Comparison of ENCODE assay signal across 11 mouse cellular contexts in the genomic region with DNA sequence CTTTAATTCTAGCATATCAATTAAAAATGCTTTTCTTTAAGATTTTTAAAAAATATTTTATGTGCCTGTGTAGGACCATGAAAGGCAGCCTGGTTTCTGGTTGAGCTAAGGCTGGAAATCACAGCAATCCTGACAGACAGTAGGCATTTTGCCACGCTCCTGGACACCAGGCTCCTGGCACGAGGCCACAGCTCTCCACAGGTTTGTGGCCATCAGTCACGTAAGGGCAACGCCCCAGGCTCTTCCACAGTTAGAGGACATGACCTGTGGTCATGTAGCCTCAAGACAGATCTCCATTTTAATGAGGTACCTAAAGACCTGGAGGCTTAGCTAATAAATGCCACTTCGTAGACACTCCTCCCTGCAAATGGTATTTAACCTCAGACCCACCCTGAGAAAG. TPM values are rescaled to one million over a fixed set of nuclear protein-coding genes. Genes with fewer than 3 reads are reported as not detected.
DNase-seq lines count a peak whose midpoint lies in the region; ATAC-seq lines count a peak whose summit lies in the region.
"Had no signal": no experiment of that assay in that cellular context is flagged by ENCODE, and none has a peak within 500 bp of the region (broad histone marks: within the 10 kb centered on the region; RNA-seq: fewer than 3 reads in every experiment).

No protein-coding gene starts in this region.

- H3K27me3 ChIP-seq in kidney, embryonic 16.5 days (ENCODE audit: insufficient read depth, low read length): no peaks in the 10 kb centered on the region
- H3K27me3 ChIP-seq in midbrain, embryonic 10.5 days (ENCODE audit: low read depth, poor library complexity, severe bottlenecking): no peaks in the 10 kb centered on the region

- no peaks in the 10 kb centered on the region for H3K4me1 ChIP-seq in kidney, embryonic 16.5 days (ENCODE audit: insufficient read depth, low read length)
- 0 out of 2 replicates have a peak, but pooled peaks cover 3% of the 10 kb centered on the region for H3K4me1 ChIP-seq in midbrain, embryonic 10.5 days

- no peak overlapping the region for H3K4me3 ChIP-seq in kidney, embryonic 16.5 days (ENCODE audit: low read length)
- H3K4me3 ChIP-seq in midbrain, embryonic 10.5 days: no peak overlapping the region

- 0 out of 2 replicates have a peak, but pooled peaks cover 3% of the 10 kb centered on the region for H3K36me3 ChIP-seq in kidney, embryonic 16.5 days (ENCODE audit: insufficient read depth, low read length)
- H3K36me3 ChIP-seq in midbrain, embryonic 10.5 days: no peaks in the 10 kb centered on the region

- H3K9ac ChIP-seq in kidney, embryonic 16.5 days (replicated peaks; ENCODE audit: low read length): no peak overlapping the region

- WGBS in kidney, embryonic 16.5 days: 61% methylated on average over 5 of the region's 5 CpGs
- WGBS in midbrain, embryonic 10.5 days: 81% methylated on average over 5 of the region's 5 CpGs

- ATAC-seq in kidney, embryonic 16.5 days (ENCODE audit: low FRiP score, low TSS enrichment): no peak

- H3K4me2 ChIP-seq in kidney, embryonic 16.5 days (replicated peaks; ENCODE audit: low read depth, low read length): no peak overlapping the region

- DNase-seq in adrenal gland, postnatal 10 days: peak; percentile 39
- DNase-seq in adrenal gland, adult 2 months: no peak
- DNase-seq in kidney, adult 11 months: peak; percentile 12
- peak; percentile 68 for DNase-seq in cerebellum, adult 8-10 months
- DNase-seq in kidney, postnatal 14 days: peak; percentile 22
- no peak for DNase-seq in right cerebral cortex, adult 2 months (ENCODE audit: low spot score in 2 of 2)
- no peak for DNase-seq in midbrain, embryonic 10.5 days (ENCODE audit: low spot score)
- DNase-seq: lung, adult 18-20 months; thymus, postnatal 4 days had no signal

- no peaks in the 10 kb centered on the region for H3K9me3 ChIP-seq in kidney, embryonic 16.5 days (ENCODE audit: low read length)
- no peaks in the 10 kb centered on the region for H3K9me3 ChIP-seq in midbrain, embryonic 10.5 days (replicated peaks)
- H3K9me3 ChIP-seq: G1E had no signal

- H3K27ac ChIP-seq in kidney, embryonic 16.5 days (ENCODE audit: low read length): no peak overlapping the region
- no peak overlapping the region for H3K27ac ChIP-seq in midbrain, embryonic 10.5 days (replicated peaks)

RNA-seq across cellular contexts. Expression of a gene that starts 56.9 kb away (rescaled TPM):
- 10 to 100 TPM; 63.3 to 70.0 TPM for total RNA-seq in adrenal gland, postnatal 10 days (2021)
- 100 to 1,000 TPM in 1 of 2 experiments, 10 to 100 TPM in 1; 81.8 to 102 TPM for total RNA-seq in adrenal gland, adult 2 months (2021)
- 49.8 and 53.9 TPM in 2 replicates for polyA plus RNA-seq in adrenal gland, adult 2 months (2012; rRNA removed)
- 131 and 136 TPM in 2 replicates for polyA plus RNA-seq in kidney, embryonic 16.5 days (2015; fragmentation: Nextera tagmentation; extraction: Ambion mirVana)
- 83.0 and 92.7 TPM in 2 replicates for polyA plus RNA-seq in midbrain, embryonic 10.5 days (2016; fragmentation: Nextera tagmentation; extraction: Ambion mirVana)

Comparison
In these comparisons a context has a peak if more than half of its experiments do, and no peak if none do; other contexts are left out.
1. DNase-seq: peak in adrenal gland, postnatal 10 days (single experiment), kidney, adult 11 months (single experiment), cerebellum, adult 8-10 months (single experiment) and kidney, postnatal 14 days (single experiment); none in adrenal gland, adult 2 months (single experiment), right cerebral cortex, adult 2 months (0 of 2) and midbrain, embryonic 10.5 days (single experiment).